28 mouse cellular contexts compared by ENCODE assay signal in genomic region chr13:42592945-42593344, GRCm38 (mm10).
DNase-seq lines count a peak whose midpoint lies in the region; ATAC-seq and TF ChIP-seq lines count a peak whose summit lies in the region.
"Had no signal": no experiment of that assay in that cellular context is flagged by ENCODE, and none has a peak within 500 bp of the region (broad histone marks: within the 10 kb centered on the region; RNA-seq: fewer than 3 reads in every experiment).

No protein-coding gene starts in this region.

- no peak overlapping the region for H3K9ac ChIP-seq in heart, postnatal 0 days (replicated peaks; ENCODE audit: low read depth, low read length)
- H3K9ac ChIP-seq in lung, embryonic 14.5 days, result no peak overlapping the region
- H3K9ac ChIP-seq: embryonic facial prominence, embryonic 12.5 days; hindbrain, embryonic 15.5 days; liver, embryonic 14.5 days; midbrain, embryonic 15.5 days; neural tube, embryonic 15.5 days had no signal

- H3K27me3 ChIP-seq in heart, postnatal 0 days (ENCODE audit: control insufficient read depth, insufficient read depth, low read length), result no peaks in the 10 kb centered on the region
- H3K27me3 ChIP-seq in lung, embryonic 14.5 days (ENCODE audit: insufficient read depth, low read length), result no peaks in the 10 kb centered on the region
- H3K27me3 ChIP-seq: embryonic facial prominence, embryonic 12.5 days; hindbrain, embryonic 15.5 days; midbrain, embryonic 15.5 days; neural tube, embryonic 15.5 days; Patski had no signal

- H3K27ac ChIP-seq in heart, postnatal 0 days (ENCODE audit: low read depth), result 0 out of 2 replicates have a peak overlapping the region, but pooled peaks have one; percentile 35
- H3K27ac ChIP-seq in lung, embryonic 14.5 days (ENCODE audit: low read depth), result no peak overlapping the region
- H3K27ac ChIP-seq: embryonic facial prominence, embryonic 12.5 days; hindbrain, embryonic 10.5 days; hindbrain, embryonic 15.5 days; liver, embryonic 14.5 days; midbrain, embryonic 10.5 days; midbrain, embryonic 15.5 days; neural tube, embryonic 15.5 days had no signal

- no peak for TF ChIP-seq EP300 in heart, postnatal 0 days (IDR thresholded peaks at IDR 0.05; ENCODE audit: low read depth)

- H3K4me2 ChIP-seq in heart, postnatal 0 days (ENCODE audit: low read depth, low read length), result no peak overlapping the region
- H3K4me2 ChIP-seq in lung, embryonic 14.5 days, result no peak overlapping the region
- H3K4me2 ChIP-seq: embryonic facial prominence, embryonic 12.5 days; hindbrain, embryonic 15.5 days; midbrain, embryonic 15.5 days; neural tube, embryonic 15.5 days had no signal

- ATAC-seq in heart, postnatal 0 days (ENCODE audit: insufficient read depth, low read depth), result peak; percentile 51; the same call in 1 of the 2 replicates
- ATAC-seq in lung, embryonic 14.5 days (ENCODE audit: insufficient read depth), result no peak
- ATAC-seq: forebrain, embryonic 14.5 days; inflammation-experienced regulatory T-cells, adult 6 months; midbrain, embryonic 15.5 days; Patski had no signal

- no peak overlapping the region for H3K4me3 ChIP-seq in heart, postnatal 0 days (ENCODE audit: low read depth, low read length)
- H3K4me3 ChIP-seq in lung, embryonic 14.5 days (ENCODE audit: low read depth, low read length), result no peak overlapping the region
- H3K4me3 ChIP-seq: embryonic facial prominence, embryonic 12.5 days; hindbrain, embryonic 10.5 days; hindbrain, embryonic 15.5 days; midbrain, embryonic 10.5 days; midbrain, embryonic 15.5 days; neural tube, embryonic 15.5 days had no signal

- 44% methylated on average over 3 of the region's 3 CpGs for WGBS in heart, postnatal 0 days
- WGBS in lung, embryonic 14.5 days, result 28% methylated on average over 3 of the region's 3 CpGs

- TF ChIP-seq CTCF in heart, postnatal 0 days (IDR thresholded peaks at IDR 0.05; ENCODE audit: low read depth), result no peak
- TF ChIP-seq CTCF in lung, embryonic 14.5 days (IDR thresholded peaks at IDR 0.05; ENCODE audit: low read depth), result no peak

- H3K36me3 ChIP-seq in heart, postnatal 0 days (replicated peaks; ENCODE audit: control insufficient read depth, insufficient read depth, low read length), result no peaks in the 10 kb centered on the region
- H3K36me3 ChIP-seq in lung, embryonic 14.5 days (ENCODE audit: insufficient read depth), result no peaks in the 10 kb centered on the region
- H3K36me3 ChIP-seq: embryonic facial prominence, embryonic 12.5 days; G1E; hindbrain, embryonic 10.5 days; hindbrain, embryonic 15.5 days; midbrain, embryonic 10.5 days; midbrain, embryonic 15.5 days; neural tube, embryonic 15.5 days had no signal

- no peaks in the 10 kb centered on the region for H3K4me1 ChIP-seq in heart, postnatal 0 days (ENCODE audit: control insufficient read depth, insufficient read depth)
- no peaks in the 10 kb centered on the region for H3K4me1 ChIP-seq in lung, embryonic 14.5 days (ENCODE audit: insufficient read depth)
- H3K4me1 ChIP-seq: embryonic facial prominence, embryonic 12.5 days; hindbrain, embryonic 10.5 days; hindbrain, embryonic 15.5 days; midbrain, embryonic 10.5 days; midbrain, embryonic 15.5 days had no signal

- no peaks in the 10 kb centered on the region for H3K9me3 ChIP-seq in heart, postnatal 0 days (replicated peaks; ENCODE audit: control insufficient read depth, low read length)
- H3K9me3 ChIP-seq in lung, embryonic 14.5 days (ENCODE audit: low read depth, low read length), result no peaks in the 10 kb centered on the region
- H3K9me3 ChIP-seq: embryonic facial prominence, embryonic 12.5 days; hindbrain, embryonic 10.5 days; hindbrain, embryonic 15.5 days; midbrain, embryonic 10.5 days; midbrain, embryonic 15.5 days; neural tube, embryonic 15.5 days had no signal

- peak; percentile 5 for DNase-seq in embryo, embryonic 10 days (ENCODE audit: low spot score)
- no peak for DNase-seq in embryo, embryonic 9.5 days (ENCODE audit: extremely low spot score)
- DNase-seq in heart, postnatal 0 days (ENCODE audit: low spot score), result peak; percentile 32
- DNase-seq in heart, adult 9 months (ENCODE audit: low spot score in 2 of 2), result no peak
- peak; percentile 44 for DNase-seq in lung, embryonic 14.5 days
- DNase-seq in lung, postnatal 4 days, result no peak
- peak; percentile 24 for DNase-seq in lung, postnatal 25 days (ENCODE audit: low spot score)
- DNase-seq: adrenal gland, postnatal 25 days; cerebellum, adult 2 months; cerebellum, postnatal 14 days; gastrocnemius, postnatal 14 days; kidney, adult 11 months; kidney, postnatal 14 days; left cerebral cortex, postnatal 4 days; retina, postnatal 1 day; right cerebral cortex, postnatal 14 days; thymus, postnatal 4 days had no signal

Comparison
In these comparisons a context has a peak if more than half of its experiments do, and no peak if none do; other contexts are left out.
1. DNase-seq: peak in embryo, embryonic 10 days (single experiment), heart, postnatal 0 days (single experiment), lung, embryonic 14.5 days (single experiment) and lung, postnatal 25 days (single experiment); none in embryo, embryonic 9.5 days (single experiment), heart, adult 9 months (0 of 2) and lung, postnatal 4 days (0 of 2).